Mouse (Mus musculus) embryonic facial prominence, embryonic 10.5 days (tissue): Measurements from ENCODE around the gene Sgo2a. TPM values are rescaled to one million over a fixed set of nuclear protein-coding genes. Genes with fewer than 3 reads are reported as not detected.

Experiments used
- DNase-seq: peaks from one replicate; pipeline ENCODE4 v3.0.0-alpha.2; 2017; ENCODE audit warnings: low spot score
- H3K27ac ChIP-seq: fragments of 300-500 bp; sonication (generic); replicated peaks from 2 replicates; pipeline ENCODE4 v1.5.1; 2016; ENCODE audit warnings: mild to moderate bottlenecking
- H3K27me3 ChIP-seq: fragments of 300-500 bp; sonication (generic); replicated peaks from 2 replicates; pipeline ENCODE4 v1.6.1; 2016; ENCODE audit warnings: low read depth, mild to moderate bottlenecking; ENCODE audit not compliant: poor library complexity, severe bottlenecking
- H3K36me3 ChIP-seq: fragments of 300-500 bp; sonication (generic); replicated peaks from 2 replicates; pipeline ENCODE4 v1.6.1; 2016; ENCODE audit warnings: mild to moderate bottlenecking, moderate library complexity
- H3K4me1 ChIP-seq: fragments of 300-500 bp; sonication (generic); 2 replicates; pipeline ENCODE4 v1.6.1; 2016
- H3K4me3 ChIP-seq: fragments of 300-500 bp; sonication (generic); 2 replicates; pipeline ENCODE4 v1.5.1; 2016; ENCODE audit warnings: mild to moderate bottlenecking, moderate library complexity
- H3K9me3 ChIP-seq: fragments of 300-500 bp; sonication (generic); 2 replicates; pipeline ENCODE4 v1.6.1; 2016; ENCODE audit warnings: mild to moderate bottlenecking
- WGBS: fragments of 180-500 bp; shearing (Covaris S2); methylation state at CpG from one replicate; pipeline ENCODE4 v1.1.7; 2016; 5-methylcytosine and 5-hydroxymethylcytosine counted together
- polyA plus RNA-seq: library from polyadenylated mRNA; unstranded; fragments of >200 nt; fragmentation: Nextera tagmentation; extraction: Ambion mirVana; gene quantifications from 2 replicates; pipeline ENCODE4 v1.2.1, GENCODE M21; 2016

Sgo2a gene
- polyA plus RNA-seq, 1 experiment from 2014 or later = 22.4 TPM

- 78% methylated on average over 5 of the region's 5 CpGs for WGBS
- no peaks in the 10 kb centered on the region for H3K36me3 ChIP-seq
- H3K27me3 ChIP-seq = no peaks in the 10 kb centered on the region
- H3K9me3 ChIP-seq = no peaks in the 10 kb centered on the region
- H3K4me1 ChIP-seq = no peaks in the 10 kb centered on the region
- DNase-seq = no peak
- no peak overlapping the region for H3K4me3 ChIP-seq
- H3K27ac ChIP-seq = no peak overlapping the region
Observed at GRCm38 (mm10) chr1:58045546-58045945, 49.8 kb downstream of the Sgo2a start.

DNA sequence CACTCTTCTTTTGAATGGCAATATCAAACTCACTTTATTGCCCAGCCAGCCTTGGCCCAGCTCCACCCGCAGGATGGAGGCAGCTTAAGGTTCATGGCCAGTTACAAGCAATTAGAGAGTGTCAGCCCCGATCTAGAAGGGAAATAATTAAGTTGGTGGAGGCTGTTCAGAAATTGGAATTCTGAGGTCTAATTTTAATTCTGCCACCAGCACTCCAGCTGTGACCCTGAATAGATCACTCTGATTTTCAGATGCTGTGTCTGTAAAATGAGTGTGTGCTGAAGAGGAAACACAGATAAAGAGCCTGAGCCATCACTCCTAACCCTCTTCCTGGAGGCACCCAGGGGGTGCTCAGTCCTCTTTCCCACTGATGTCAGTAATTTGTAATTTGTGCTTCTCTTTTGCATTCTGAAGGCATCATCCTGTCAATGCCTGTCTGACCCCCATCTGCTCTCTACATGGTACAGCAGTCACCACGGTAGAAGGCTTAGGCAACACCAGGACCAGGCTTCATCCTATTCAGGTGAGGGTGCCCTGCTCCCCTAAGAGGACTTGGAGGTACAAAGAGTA is 51.0 kb downstream of the Sgo2a start:
- H3K36me3 ChIP-seq = no peaks in the 10 kb centered on the region
- H3K4me3 ChIP-seq = no peak overlapping the region
- DNase-seq = no peak
- H3K9me3 ChIP-seq = no peaks in the 10 kb centered on the region
- no peak overlapping the region for H3K27ac ChIP-seq
- H3K27me3 ChIP-seq = no peaks in the 10 kb centered on the region
- no peaks in the 10 kb centered on the region for H3K4me1 ChIP-seq
- 67% methylated on average over 3 of the region's 3 CpGs for WGBS

DNA sequence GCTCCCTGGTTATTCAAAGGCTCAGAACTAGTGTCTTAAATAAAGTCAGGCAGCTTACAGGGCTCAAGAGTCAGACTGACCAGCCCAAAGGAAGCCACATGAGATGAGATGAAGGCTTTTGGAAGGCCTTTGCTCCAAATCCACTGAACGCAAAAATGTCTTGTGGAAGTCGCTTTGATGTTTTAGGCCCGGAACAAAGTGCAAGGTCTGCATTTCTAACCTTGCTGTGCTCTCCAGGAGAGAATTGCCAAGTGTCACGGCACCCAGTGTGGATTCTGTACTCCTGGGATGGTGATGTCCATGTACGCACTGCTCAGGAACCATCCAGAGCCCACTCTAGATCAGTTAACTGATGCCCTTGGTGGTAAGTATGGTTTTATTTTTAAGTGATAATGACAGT is 53.4 kb downstream of the Sgo2a start:
- H3K27ac ChIP-seq = no peak overlapping the region
- 90% methylated on average over 5 of the region's 5 CpGs for WGBS

GRCm38 (mm10) chr1:58055598-58055997 is 59.8 kb downstream of the Sgo2a start:
- Histone ChIP-seq H3K9me3 (no peaks in the 10 kb centered on the region), H3K36me3 (no peaks in the 10 kb centered on the region), H3K4me3 (no peak overlapping the region), H3K27ac (no peak overlapping the region), H3K27me3 (no peaks in the 10 kb centered on the region), H3K4me1 (no peaks in the 10 kb centered on the region)
- DNase-seq = no peak
- whole genome bisulfite sequencing = 91% methylated on average over 11 of the region's 11 CpGs

More for the DNA sequence above, 53.4 kb downstream of the Sgo2a start:
- H3K27me3 ChIP-seq = no peaks in the 10 kb centered on the region
- DNase-seq = no peak
- H3K9me3 ChIP-seq = no peaks in the 10 kb centered on the region
- no peaks in the 10 kb centered on the region for H3K4me1 ChIP-seq
- H3K36me3 ChIP-seq = no peaks in the 10 kb centered on the region
- no peak overlapping the region for H3K4me3 ChIP-seq

DNA sequence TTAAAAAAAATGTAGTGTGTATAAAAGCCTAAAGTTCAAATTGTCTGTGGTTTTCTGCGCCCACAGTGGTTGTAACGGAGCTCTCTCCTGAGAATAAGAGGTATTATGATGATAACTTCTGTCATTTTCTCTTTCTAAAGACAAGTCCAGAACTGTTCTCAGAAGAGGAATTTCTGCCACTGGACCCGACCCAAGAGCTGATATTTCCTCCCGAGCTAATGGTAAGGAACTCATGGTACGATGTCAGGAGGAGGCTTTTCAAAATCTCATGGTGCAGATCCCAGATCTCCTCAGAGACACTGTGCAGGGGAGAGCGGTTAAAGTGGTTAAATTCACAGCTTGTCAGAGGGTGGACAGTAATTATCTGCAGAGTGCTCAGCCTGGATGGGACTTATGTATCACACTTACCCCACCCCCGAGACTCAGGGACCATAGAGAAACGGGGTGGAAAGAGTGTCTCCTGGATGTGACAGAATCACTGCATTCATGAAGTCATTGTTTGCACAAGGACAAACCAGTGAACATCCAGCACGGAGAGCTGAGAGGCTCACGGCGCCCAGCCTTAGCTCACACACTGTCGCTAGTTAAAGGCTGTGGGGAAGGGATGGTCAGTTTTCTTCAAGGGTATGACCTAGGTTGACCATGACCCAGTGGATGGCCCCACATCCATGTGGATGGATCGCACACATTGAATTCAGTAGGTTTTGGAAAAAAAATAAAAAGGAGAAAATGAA is 60.5 kb downstream of the Sgo2a start:
- no peaks in the 10 kb centered on the region for H3K4me1 ChIP-seq
- H3K27me3 ChIP-seq = no peaks in the 10 kb centered on the region
- no peaks in the 10 kb centered on the region for H3K36me3 ChIP-seq
- no peak overlapping the region for H3K27ac ChIP-seq
- H3K4me3 ChIP-seq = no peak overlapping the region
- no peak for DNase-seq
- 84% methylated on average over 13 of the region's 13 CpGs for WGBS
- no peaks in the 10 kb centered on the region for H3K9me3 ChIP-seq

DNA sequence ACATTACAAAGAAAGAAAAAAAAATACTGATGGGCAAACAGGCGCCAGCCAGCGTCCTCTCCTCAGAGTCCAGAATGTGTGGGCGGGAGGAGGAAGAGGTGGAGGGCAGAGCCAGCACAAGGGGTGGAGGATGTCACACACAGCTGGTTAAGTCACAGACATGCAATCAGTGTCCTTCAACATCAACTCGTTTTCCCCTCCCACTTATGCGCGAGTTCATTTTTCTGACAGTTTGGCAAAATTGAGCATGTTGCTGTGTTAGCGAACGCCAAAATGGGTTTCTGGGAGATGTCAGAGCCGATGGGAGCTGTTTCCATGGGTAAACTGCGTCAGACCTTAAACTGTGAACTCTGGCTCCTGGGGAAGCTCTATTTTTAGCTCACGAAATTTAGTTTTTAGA is 61.2 kb downstream of the Sgo2a start:
- no peak overlapping the region for H3K4me3 ChIP-seq
- H3K4me1 ChIP-seq = no peaks in the 10 kb centered on the region
- 83% methylated on average over 11 of the region's 11 CpGs for WGBS
- H3K27ac ChIP-seq = no peak overlapping the region
- no peaks in the 10 kb centered on the region for H3K36me3 ChIP-seq
- no peaks in the 10 kb centered on the region for H3K27me3 ChIP-seq
- DNase-seq = no peak
- H3K9me3 ChIP-seq = no peaks in the 10 kb centered on the region

DNA sequence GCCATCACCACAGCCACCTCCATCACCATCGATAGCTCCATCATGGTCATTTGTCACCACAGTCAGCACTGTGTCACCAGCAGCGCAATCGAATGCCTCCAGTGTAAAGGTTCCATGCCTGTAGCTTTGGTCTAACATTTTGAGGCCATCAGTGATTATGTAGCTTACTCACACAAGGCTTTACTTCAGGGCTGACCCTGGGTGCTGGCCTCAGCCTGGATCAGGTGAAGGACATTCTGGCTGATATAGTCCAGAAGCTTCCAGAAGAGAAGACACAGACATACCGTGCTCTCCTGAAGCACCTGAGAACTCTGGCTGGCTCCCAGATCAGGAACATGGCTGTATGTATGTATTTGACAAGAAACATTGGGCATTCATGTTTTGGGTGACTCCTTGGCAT is 63.1 kb downstream of the Sgo2a start:
- H3K27ac ChIP-seq = no peak overlapping the region
- no peaks in the 10 kb centered on the region for H3K36me3 ChIP-seq
- no peak overlapping the region for H3K4me3 ChIP-seq
- H3K9me3 ChIP-seq = no peaks in the 10 kb centered on the region
- H3K4me1 ChIP-seq = no peaks in the 10 kb centered on the region
- H3K27me3 ChIP-seq = no peaks in the 10 kb centered on the region
- no peak for DNase-seq
- WGBS = 95% methylated on average over 4 of the region's 4 CpGs

DNA sequence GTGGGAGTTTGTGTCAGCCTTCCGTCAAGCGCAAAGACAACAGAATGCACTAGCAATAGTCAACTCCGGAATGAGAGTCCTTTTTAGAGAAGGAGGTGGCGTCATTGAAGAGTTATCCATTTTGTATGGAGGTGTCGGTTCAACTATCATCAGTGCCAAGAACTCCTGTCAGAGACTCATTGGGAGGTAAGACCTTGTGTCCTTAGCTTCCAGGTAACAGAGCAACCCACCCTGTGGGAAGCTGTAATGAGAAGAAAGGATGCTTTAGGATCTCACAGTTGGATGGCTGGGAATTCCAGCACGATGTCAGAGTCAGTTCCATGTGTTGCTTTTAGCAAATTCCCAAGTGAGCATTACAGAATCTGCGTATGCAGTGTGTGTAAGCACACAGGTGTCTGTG is 66.4 kb downstream of the Sgo2a start:
- no peaks in the 10 kb centered on the region for H3K9me3 ChIP-seq
- WGBS = 86% methylated on average over 7 of the region's 7 CpGs
- no peaks in the 10 kb centered on the region for H3K27me3 ChIP-seq
- H3K4me1 ChIP-seq = no peaks in the 10 kb centered on the region
- H3K36me3 ChIP-seq = no peaks in the 10 kb centered on the region
- H3K27ac ChIP-seq = no peak overlapping the region
- DNase-seq = no peak
- no peak overlapping the region for H3K4me3 ChIP-seq

DNA sequence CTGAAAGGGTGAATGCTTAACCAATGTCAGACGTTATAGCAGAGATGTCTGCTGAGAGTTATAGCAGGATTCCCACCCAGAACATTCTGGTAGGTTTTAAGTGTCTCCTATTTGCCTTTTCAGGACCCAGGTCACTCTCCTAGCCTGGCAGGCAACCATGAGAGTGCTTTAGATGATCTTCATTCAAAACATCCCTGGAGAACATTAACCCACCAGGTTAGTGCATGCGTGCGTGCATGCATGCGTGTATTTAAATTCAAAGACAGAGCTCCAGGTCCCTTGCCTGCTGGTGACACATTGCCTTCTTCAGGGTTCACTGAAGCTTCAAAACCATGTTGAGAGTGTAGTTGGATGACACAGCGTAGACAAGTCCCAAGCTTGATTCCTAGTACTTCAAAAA is 69.4 kb downstream of the Sgo2a start:
- no peaks in the 10 kb centered on the region for H3K4me1 ChIP-seq
- WGBS = 93% methylated on average over 5 of the region's 5 CpGs
- H3K36me3 ChIP-seq = no peaks in the 10 kb centered on the region
- no peaks in the 10 kb centered on the region for H3K27me3 ChIP-seq
- no peaks in the 10 kb centered on the region for H3K9me3 ChIP-seq
- H3K4me3 ChIP-seq = no peak overlapping the region
- DNase-seq = no peak
- H3K27ac ChIP-seq = no peak overlapping the region

GRCm38 (mm10) chr1:58065606-58066005 is 69.8 kb downstream of the Sgo2a start:
- DNase-seq = no peak
- Histone ChIP-seq H3K9me3 (no peaks in the 10 kb centered on the region), H3K4me3 (no peak overlapping the region), H3K4me1 (no peaks in the 10 kb centered on the region), H3K36me3 (no peaks in the 10 kb centered on the region), H3K27me3 (no peaks in the 10 kb centered on the region), H3K27ac (no peak overlapping the region)
- WGBS = 86% methylated on average over 3 of the region's 3 CpGs

DNA sequence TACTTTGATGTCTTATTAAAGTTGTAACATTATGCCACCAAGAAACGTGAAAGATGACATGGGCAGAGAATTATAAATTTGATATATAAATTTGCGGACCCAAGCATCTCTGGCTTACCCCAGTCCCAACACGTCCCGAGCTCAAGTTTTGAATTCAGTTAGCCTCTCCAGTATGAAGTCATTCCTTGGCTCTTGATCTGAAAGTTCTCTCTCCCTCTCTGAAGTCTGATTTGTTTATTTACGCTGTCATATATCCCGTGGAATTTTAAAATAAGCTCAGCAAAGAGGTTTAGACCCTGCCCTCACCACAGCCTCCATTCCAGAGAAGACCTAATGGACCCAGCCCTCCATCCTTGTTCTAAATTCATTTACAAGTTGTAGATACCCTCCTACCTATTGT is 73.4 kb downstream of the Sgo2a start:
- no peaks in the 10 kb centered on the region for H3K27me3 ChIP-seq
- H3K9me3 ChIP-seq = no peaks in the 10 kb centered on the region
- peaks cover 6% of the 10 kb centered on the region; the same call in 1 of the 2 replicates for H3K4me1 ChIP-seq
- no peak overlapping the region for H3K4me3 ChIP-seq
- no peak for DNase-seq
- no peak overlapping the region for H3K27ac ChIP-seq
- 84% methylated on average over 6 of the region's 6 CpGs for WGBS
- H3K36me3 ChIP-seq = no peaks in the 10 kb centered on the region

DNA sequence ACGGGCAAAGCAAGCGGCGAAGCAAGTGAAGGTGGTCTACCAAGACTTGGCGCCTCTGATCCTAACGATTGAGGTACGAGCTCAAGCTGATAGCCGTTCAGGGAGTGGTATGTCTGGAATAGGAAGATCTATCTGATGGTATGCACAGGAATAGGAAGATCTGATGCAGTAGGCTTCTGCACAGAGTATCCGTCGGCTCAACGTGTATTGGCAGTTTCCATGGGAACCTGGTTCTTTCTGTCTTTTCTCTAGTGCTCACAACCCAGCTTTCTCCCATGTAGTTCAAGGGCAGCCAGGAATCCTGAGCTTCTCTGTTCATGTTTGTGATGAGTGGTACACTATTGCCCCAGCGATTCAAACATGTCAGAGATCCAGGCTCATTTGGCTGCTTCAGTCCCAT is 74.3 kb downstream of the Sgo2a start:
- Histone ChIP-seq H3K4me1 (peaks cover 6% of the 10 kb centered on the region; the same call in 1 of the 2 replicates), H3K27ac (no peak overlapping the region), H3K9me3 (no peaks in the 10 kb centered on the region), H3K27me3 (no peaks in the 10 kb centered on the region), H3K4me3 (no peak overlapping the region), H3K36me3 (no peaks in the 10 kb centered on the region)
- DNase-seq = no peak
- 90% methylated on average over 11 of the region's 11 CpGs for WGBS

GRCm38 (mm10) chr1:58071006-58071405 is 75.2 kb downstream of the Sgo2a start:
- no peak overlapping the region for H3K27ac ChIP-seq
- no peak overlapping the region for H3K4me3 ChIP-seq
- H3K36me3 ChIP-seq = no peaks in the 10 kb centered on the region
- DNase-seq = no peak
- WGBS = 91% methylated on average over 9 of the region's 9 CpGs
- H3K4me1 ChIP-seq = peaks cover 6% of the 10 kb centered on the region; the same call in 1 of the 2 replicates
- H3K9me3 ChIP-seq = no peaks in the 10 kb centered on the region
- H3K27me3 ChIP-seq = no peaks in the 10 kb centered on the region
